Mouse (Mus musculus): Measurements from ENCODE around the gene Sptb. TPM values are rescaled to one million over a fixed set of nuclear protein-coding genes. Genes with fewer than 3 reads are reported as not detected.

Sptb gene
- polyA plus RNA-seq, 1 experiment from 2014 or later: 5.9 TPM

- Histone ChIP-seq H3K4me2 (ENCODE audit: low read depth, low read length, severe bottlenecking) (no peak overlapping the region), H3K9ac (ENCODE audit: low read length) (no peak overlapping the region), H3K9me3 (ENCODE audit: control insufficient read depth, low read length) (no peaks in the 10 kb centered on the region), H3K27me3 (ENCODE audit: control insufficient read depth, insufficient read depth, low read length) (no peaks in the 10 kb centered on the region), H3K4me3 (ENCODE audit: low read depth, low read length) (no peak overlapping the region), H3K4me1 (replicated peaks; ENCODE audit: control insufficient read depth, insufficient read depth, low read length) (no peaks in the 10 kb centered on the region), H3K36me3 (ENCODE audit: control insufficient read depth, insufficient read depth, low read length) (no peaks in the 10 kb centered on the region), H3K27ac (ENCODE audit: low read depth, low read length) (no peak overlapping the region)
- WGBS: 94% methylated on average over 11 of the region's 11 CpGs
- ATAC-seq (replicated peaks; ENCODE audit: low FRiP score): no peak
- no peak for DNase-seq (ENCODE audit: low spot score)
Observed at GRCm38 (mm10) chr12:76608241-76608640, 102.1 kb downstream of the Sptb start.

- ATAC-seq (replicated peaks; ENCODE audit: low FRiP score): no peak
- no peaks in the 10 kb centered on the region for H3K9me3 ChIP-seq (ENCODE audit: control insufficient read depth, low read length)
- no peak overlapping the region for H3K9ac ChIP-seq (ENCODE audit: low read length)
- H3K4me2 ChIP-seq (ENCODE audit: low read depth, low read length, severe bottlenecking): no peak overlapping the region
- no peaks in the 10 kb centered on the region for H3K4me1 ChIP-seq (replicated peaks; ENCODE audit: control insufficient read depth, insufficient read depth, low read length)
- H3K27ac ChIP-seq (ENCODE audit: low read depth, low read length): no peak overlapping the region
- DNase-seq (ENCODE audit: low spot score): no peak
- no peaks in the 10 kb centered on the region for H3K36me3 ChIP-seq (ENCODE audit: control insufficient read depth, insufficient read depth, low read length)
- no peaks in the 10 kb centered on the region for H3K27me3 ChIP-seq (ENCODE audit: control insufficient read depth, insufficient read depth, low read length)
- 49% methylated on average over 3 of the region's 3 CpGs for WGBS
- no peak overlapping the region for H3K4me3 ChIP-seq (ENCODE audit: low read depth, low read length)
Observed at GRCm38 (mm10) chr12:76605837-76606236, 104.5 kb downstream of the Sptb start.

- no peaks in the 10 kb centered on the region for H3K4me1 ChIP-seq (replicated peaks; ENCODE audit: control insufficient read depth, insufficient read depth, low read length)
- WGBS: 51% methylated on average over 4 of the region's 4 CpGs
- ATAC-seq (replicated peaks; ENCODE audit: low FRiP score) (no peak), DNase-seq (ENCODE audit: low spot score) (no peak)
- H3K27ac ChIP-seq (ENCODE audit: low read depth, low read length): no peak overlapping the region
- no peaks in the 10 kb centered on the region for H3K27me3 ChIP-seq (ENCODE audit: control insufficient read depth, insufficient read depth, low read length)
- no peak overlapping the region for H3K4me2 ChIP-seq (ENCODE audit: low read depth, low read length, severe bottlenecking)
- no peaks in the 10 kb centered on the region for H3K36me3 ChIP-seq (ENCODE audit: control insufficient read depth, insufficient read depth, low read length)
- H3K9ac ChIP-seq (ENCODE audit: low read length): no peak overlapping the region
- H3K9me3 ChIP-seq (ENCODE audit: control insufficient read depth, low read length): no peaks in the 10 kb centered on the region
- H3K4me3 ChIP-seq (ENCODE audit: low read depth, low read length): no peak overlapping the region
Observed at GRCm38 (mm10) chr12:76604546-76604945, 105.8 kb downstream of the Sptb start.

- Histone ChIP-seq H3K4me2 (ENCODE audit: low read depth, low read length, severe bottlenecking) (no peak overlapping the region), H3K36me3 (ENCODE audit: control insufficient read depth, insufficient read depth, low read length) (no peaks in the 10 kb centered on the region), H3K4me1 (replicated peaks; ENCODE audit: control insufficient read depth, insufficient read depth, low read length) (no peaks in the 10 kb centered on the region), H3K9ac (ENCODE audit: low read length) (no peak overlapping the region), H3K27ac (ENCODE audit: low read depth, low read length) (no peak overlapping the region), H3K9me3 (ENCODE audit: control insufficient read depth, low read length) (no peaks in the 10 kb centered on the region), H3K4me3 (ENCODE audit: low read depth, low read length) (no peak overlapping the region), H3K27me3 (ENCODE audit: control insufficient read depth, insufficient read depth, low read length) (no peaks in the 10 kb centered on the region)
- DNase-seq (ENCODE audit: low spot score): no peak
- WGBS: 93% methylated on average over 9 of the region's 9 CpGs
- ATAC-seq (replicated peaks; ENCODE audit: low FRiP score): no peak
Observed at GRCm38 (mm10) chr12:76603779-76604178, 106.6 kb downstream of the Sptb start.

- no peaks in the 10 kb centered on the region for H3K27me3 ChIP-seq (ENCODE audit: control insufficient read depth, insufficient read depth, low read length)
- 0 out of 2 replicates have a peak, but pooled peaks cover 2% of the 10 kb centered on the region for H3K4me1 ChIP-seq (replicated peaks; ENCODE audit: control insufficient read depth, insufficient read depth, low read length)
- WGBS: 81% methylated on average over 24 of the region's 24 CpGs
- H3K9ac ChIP-seq (ENCODE audit: low read length): no peak overlapping the region
- H3K4me3 ChIP-seq (ENCODE audit: low read depth, low read length): no peak overlapping the region
- H3K9me3 ChIP-seq (ENCODE audit: control insufficient read depth, low read length): no peaks in the 10 kb centered on the region
- no peak for DNase-seq (ENCODE audit: low spot score)
- H3K27ac ChIP-seq (ENCODE audit: low read depth, low read length): no peak overlapping the region
- no peak overlapping the region for H3K4me2 ChIP-seq (ENCODE audit: low read depth, low read length, severe bottlenecking)
- no peaks in the 10 kb centered on the region for H3K36me3 ChIP-seq (ENCODE audit: control insufficient read depth, insufficient read depth, low read length)
- no peak for ATAC-seq (replicated peaks; ENCODE audit: low FRiP score)
Observed at GRCm38 (mm10) chr12:76598196-76598928, 112.0 kb downstream of the Sptb start.

- H3K27me3 ChIP-seq (ENCODE audit: control insufficient read depth, insufficient read depth, low read length): no peaks in the 10 kb centered on the region
- H3K27ac ChIP-seq (ENCODE audit: low read depth, low read length): no peak overlapping the region
- no peaks in the 10 kb centered on the region for H3K36me3 ChIP-seq (ENCODE audit: control insufficient read depth, insufficient read depth, low read length)
- no peaks in the 10 kb centered on the region for H3K9me3 ChIP-seq (ENCODE audit: control insufficient read depth, low read length)
- no peak overlapping the region for H3K9ac ChIP-seq (ENCODE audit: low read length)
- no peak for DNase-seq (ENCODE audit: low spot score)
- no peak overlapping the region for H3K4me3 ChIP-seq (ENCODE audit: low read depth, low read length)
- no peak for ATAC-seq (replicated peaks; ENCODE audit: low FRiP score)
- 0 out of 2 replicates have a peak, but pooled peaks cover 2% of the 10 kb centered on the region for H3K4me1 ChIP-seq (replicated peaks; ENCODE audit: control insufficient read depth, insufficient read depth, low read length)
- no peak overlapping the region for H3K4me2 ChIP-seq (ENCODE audit: low read depth, low read length, severe bottlenecking)
- 87% methylated on average over 15 of the region's 15 CpGs for WGBS
Observed at GRCm38 (mm10) chr12:76597577-76598100, 112.7 kb downstream of the Sptb start.

GRCm38 (mm10) chr12:76596292-76597023 is 113.9 kb downstream of the Sptb start:
- H3K4me1 ChIP-seq (replicated peaks; ENCODE audit: control insufficient read depth, insufficient read depth, low read length): 0 out of 2 replicates have a peak, but pooled peaks cover 2% of the 10 kb centered on the region
- H3K4me2 ChIP-seq (ENCODE audit: low read depth, low read length, severe bottlenecking): no peak overlapping the region
- no peaks in the 10 kb centered on the region for H3K36me3 ChIP-seq (ENCODE audit: control insufficient read depth, insufficient read depth, low read length)
- ATAC-seq (replicated peaks; ENCODE audit: low FRiP score) (peak; percentile 60; the same call in 1 of the 2 replicates), DNase-seq (ENCODE audit: low spot score) (peak; percentile 85)
- H3K9me3 ChIP-seq (ENCODE audit: control insufficient read depth, low read length): no peaks in the 10 kb centered on the region
- H3K9ac ChIP-seq (ENCODE audit: low read length): no peak overlapping the region
- no peak overlapping the region for H3K27ac ChIP-seq (ENCODE audit: low read depth, low read length)
- H3K4me3 ChIP-seq (ENCODE audit: low read depth, low read length): no peak overlapping the region
- 56% methylated on average over 15 of the region's 15 CpGs for WGBS
- no peaks in the 10 kb centered on the region for H3K27me3 ChIP-seq (ENCODE audit: control insufficient read depth, insufficient read depth, low read length)

GRCm38 (mm10) chr12:76595830-76596229 is 114.5 kb downstream of the Sptb start:
- H3K4me3 ChIP-seq (ENCODE audit: low read depth, low read length): no peak overlapping the region
- H3K36me3 ChIP-seq (ENCODE audit: control insufficient read depth, insufficient read depth, low read length): no peaks in the 10 kb centered on the region
- 84% methylated on average over 2 of the region's 2 CpGs for WGBS
- H3K4me1 ChIP-seq (replicated peaks; ENCODE audit: control insufficient read depth, insufficient read depth, low read length): 0 out of 2 replicates have a peak, but pooled peaks cover 2% of the 10 kb centered on the region
- ATAC-seq (replicated peaks; ENCODE audit: low FRiP score): no peak
- H3K27ac ChIP-seq (ENCODE audit: low read depth, low read length): no peak overlapping the region
- no peak for DNase-seq (ENCODE audit: low spot score)
- no peak overlapping the region for H3K9ac ChIP-seq (ENCODE audit: low read length)
- H3K27me3 ChIP-seq (ENCODE audit: control insufficient read depth, insufficient read depth, low read length): no peaks in the 10 kb centered on the region
- H3K9me3 ChIP-seq (ENCODE audit: control insufficient read depth, low read length): no peaks in the 10 kb centered on the region
- no peak overlapping the region for H3K4me2 ChIP-seq (ENCODE audit: low read depth, low read length, severe bottlenecking)
